Mouse (Mus musculus) kidney, adult 8-10 months (tissue): ENCODE results near the gene Mamdc2.
A peak's percentile ranks its signal among the peaks of the same experiment; 100 is the strongest.
"Not testable (repeated sequence)": the region's sequence is repeated elsewhere in the genome, so short reads cannot be mapped to it uniquely, and the experiment has no call there.

Experiments used
- DNase-seq, 2 experiments: peaks; one replicate each; pipeline ENCODE4 v3.0.0; 2022

Mamdc2 gene

DNA sequence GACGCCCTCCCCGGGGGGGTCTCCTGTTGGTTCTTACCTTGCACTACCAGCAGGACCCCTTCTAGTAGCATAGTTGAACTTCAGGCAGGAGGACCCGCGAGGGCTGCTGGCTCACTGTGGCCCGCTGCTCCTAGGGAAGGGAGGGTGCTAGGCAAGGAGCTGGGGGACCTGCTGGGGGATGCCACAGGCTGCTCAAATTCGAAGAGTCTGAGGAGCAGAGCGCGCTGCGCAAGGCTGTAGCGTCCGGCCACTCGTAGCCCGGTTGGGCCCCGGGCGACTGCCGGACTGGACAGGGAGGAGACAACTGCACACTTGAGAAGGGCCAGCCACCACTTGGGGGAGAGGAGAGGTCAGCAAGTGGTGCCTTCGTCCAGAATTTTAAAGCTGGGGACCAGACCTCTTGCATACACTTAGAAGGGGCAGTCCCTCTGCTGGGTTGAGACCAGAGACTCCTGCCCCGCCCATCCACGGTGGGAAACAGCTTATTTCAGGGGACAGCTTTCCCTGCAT is at the start of gene Mamdc2:
TSS of gene Mamdc2 (minus strand) at position 455 of the 510 bp plus-strand sequence.
- no peak for DNase-seq

DNA sequence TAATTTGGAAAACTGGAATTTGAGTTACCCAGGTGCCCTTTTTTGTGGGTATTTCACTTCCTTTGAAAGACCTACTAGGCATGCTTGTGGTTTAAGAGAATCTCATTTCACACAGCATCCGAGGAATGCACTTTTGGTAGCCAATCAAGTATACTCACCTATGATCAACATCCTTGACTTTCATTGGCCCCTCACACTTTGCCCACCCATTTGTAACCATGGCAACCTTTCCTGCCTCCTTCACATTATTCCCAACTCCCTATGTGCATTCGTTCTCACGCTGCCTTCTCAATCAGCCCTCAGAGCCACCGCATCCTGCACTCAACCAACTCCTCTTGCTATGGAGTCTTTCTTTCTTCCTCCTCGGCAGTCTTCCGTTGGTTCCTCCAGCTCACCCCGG is 49.8 kb upstream of the Mamdc2 start:
- DNase-seq = no peak

DNA sequence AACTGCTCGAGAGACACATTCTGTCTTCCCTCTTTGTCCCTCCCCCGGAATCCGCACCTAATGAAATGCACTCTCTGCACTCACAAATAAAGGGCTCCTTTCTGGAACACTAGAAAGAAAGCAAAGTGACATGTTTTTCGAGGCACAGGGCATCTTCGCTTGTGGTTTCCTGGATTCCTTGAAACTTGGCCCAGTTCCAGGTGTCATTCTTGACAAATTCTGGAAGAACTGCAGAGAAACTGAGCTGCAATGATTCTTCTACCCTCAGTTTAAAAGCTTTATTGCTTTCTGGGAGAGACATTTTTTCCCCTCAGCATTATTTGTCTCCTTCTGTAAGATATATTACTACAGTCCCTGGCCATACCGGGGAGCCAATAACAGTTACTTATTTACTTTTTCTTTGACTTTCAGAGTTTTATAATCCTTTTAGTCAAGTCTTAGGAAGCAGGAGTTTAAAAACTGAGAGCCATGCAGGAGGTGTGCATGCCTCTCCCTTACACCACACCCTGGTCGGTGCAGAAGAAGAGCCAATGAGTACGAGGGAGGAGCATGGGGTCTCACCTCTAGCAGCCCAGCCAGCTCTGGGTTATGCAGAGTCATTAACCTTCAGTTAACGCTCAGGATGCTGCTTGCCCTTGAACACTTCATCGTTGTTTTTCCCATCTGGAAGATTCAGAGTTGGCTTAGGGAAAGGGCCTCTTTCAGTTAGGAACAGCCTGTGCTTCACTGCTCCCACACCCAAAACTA is 49.1 kb upstream of the Mamdc2 start:
- no peak for DNase-seq

DNA sequence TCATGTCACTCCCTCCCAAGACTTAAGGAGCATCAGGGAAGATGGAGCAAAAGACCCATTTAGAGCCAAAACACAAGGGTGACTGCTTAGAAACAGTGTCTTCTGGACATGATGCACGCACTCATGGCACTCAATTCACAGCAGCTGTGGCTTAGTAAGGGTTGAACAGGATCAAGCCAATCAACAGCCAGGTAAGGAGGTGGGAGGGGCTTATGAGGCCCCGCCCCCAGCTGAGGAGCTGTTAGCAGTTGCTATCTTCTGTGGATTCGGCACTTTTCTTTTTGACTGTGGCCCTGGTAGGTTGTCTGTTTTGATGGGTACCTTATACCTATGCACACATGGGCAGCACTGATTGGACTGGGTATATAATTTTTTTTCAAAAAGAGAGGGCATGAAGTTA is 48.3 kb upstream of the Mamdc2 start:
- no peak for DNase-seq

DNA sequence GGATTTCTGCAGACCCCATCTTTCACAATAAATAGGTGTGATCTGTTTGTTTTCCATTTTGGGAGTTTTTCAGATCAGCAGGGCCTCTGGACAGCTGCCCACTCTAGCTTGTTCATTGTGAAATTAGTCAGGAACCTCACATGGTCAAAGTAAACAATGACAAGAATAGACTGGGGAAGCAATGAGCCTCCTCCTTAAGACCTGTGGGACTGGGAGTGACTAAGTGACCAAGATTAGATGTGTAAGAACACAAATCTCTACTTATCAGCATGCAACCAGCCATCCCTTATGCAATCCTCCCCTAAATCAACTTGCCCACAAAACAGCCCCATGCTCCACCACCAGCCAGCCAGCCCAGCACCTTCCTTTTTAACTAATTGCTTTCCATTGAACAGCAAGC is 44.4 kb upstream of the Mamdc2 start:
- no peak for DNase-seq

DNA sequence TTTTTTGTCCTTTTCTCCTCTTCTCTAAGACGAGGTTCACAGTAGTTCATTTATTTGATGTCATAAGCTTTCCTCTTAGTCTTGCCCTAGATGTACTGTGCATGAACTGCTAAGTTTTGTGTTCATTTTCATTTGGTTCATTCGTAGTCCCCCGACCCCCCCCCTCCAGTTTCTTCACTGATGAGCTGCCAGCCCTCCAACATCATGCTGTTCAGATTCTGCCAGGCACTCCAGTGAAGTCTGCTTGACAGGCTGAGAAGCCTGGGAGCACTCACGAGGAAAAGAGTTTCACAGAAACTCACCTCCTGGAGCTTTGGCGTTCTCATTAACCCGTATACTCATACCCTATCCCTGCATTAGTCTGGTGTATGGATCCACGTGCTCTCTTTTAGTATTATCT is 42.5 kb upstream of the Mamdc2 start:
- not testable (repeated sequence) for DNase-seq

DNA sequence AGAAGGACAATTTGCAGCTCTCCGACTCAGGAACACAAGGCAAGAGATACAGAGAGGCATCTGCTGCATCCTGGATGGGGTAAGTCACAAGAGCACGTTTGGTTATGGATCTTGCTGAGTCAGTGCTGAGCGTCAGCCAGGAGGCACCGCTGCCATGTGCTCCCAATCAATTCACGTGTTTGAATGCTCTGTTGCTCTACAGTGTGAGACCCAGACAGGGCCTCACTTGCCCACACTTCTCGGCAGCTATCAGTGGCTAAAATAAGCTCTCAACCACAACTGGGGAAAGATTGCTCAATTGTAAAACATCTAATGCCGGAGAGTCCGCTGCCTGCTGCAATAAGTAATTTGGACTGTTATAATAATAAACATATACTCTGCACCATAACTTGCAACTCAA is 41.5 kb upstream of the Mamdc2 start:
- DNase-seq = no peak

DNA sequence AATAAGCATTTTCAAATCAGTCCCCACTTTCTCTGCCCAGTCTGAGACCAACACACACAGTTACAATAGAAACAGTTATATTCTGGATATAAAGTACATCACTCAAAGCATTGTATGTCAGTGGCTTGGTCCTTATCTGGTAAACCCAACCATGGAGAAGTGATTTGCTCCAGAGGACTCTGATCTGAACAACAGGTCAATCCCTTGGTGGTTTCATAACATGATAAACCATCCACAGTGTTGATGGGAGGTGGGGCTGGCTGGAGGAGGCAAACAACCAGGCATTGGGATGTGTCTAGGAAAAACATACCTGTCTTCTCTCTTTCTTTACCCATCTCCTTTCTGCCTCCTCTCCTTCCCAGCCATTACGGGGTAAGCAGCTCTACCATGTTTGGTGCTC is 39.2 kb upstream of the Mamdc2 start:
- DNase-seq = no peak

DNA sequence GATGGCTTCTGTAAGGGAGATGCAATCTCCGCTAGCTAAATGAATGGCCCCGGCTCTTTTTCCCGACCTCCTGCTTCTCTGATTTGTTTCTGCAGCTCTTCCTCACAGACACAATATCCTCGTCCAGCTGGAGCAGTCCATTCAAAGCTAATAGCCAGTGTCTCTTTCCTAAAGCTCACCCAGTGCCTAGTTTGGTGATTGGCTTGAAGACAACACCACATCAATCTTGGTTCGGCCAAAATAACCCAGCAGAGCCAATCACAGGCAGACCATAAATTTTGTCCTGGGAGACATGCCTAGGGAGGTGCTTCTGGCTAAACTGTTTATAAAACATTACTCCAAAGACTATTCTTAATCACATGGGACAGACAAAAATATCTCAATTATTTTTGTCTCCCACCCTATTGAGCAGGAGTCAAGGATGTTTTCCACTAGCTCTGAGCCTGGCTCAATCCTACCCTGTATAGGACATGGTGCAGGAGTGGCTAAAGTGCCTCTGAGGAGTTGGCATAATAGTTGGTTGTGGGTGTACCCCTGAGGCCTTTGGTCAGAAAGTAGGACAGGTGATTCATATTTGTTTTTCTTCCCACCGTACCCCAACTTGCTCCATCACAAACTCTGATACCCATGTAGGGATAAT is 38.5 kb upstream of the Mamdc2 start:
- DNase-seq = no peak

DNA sequence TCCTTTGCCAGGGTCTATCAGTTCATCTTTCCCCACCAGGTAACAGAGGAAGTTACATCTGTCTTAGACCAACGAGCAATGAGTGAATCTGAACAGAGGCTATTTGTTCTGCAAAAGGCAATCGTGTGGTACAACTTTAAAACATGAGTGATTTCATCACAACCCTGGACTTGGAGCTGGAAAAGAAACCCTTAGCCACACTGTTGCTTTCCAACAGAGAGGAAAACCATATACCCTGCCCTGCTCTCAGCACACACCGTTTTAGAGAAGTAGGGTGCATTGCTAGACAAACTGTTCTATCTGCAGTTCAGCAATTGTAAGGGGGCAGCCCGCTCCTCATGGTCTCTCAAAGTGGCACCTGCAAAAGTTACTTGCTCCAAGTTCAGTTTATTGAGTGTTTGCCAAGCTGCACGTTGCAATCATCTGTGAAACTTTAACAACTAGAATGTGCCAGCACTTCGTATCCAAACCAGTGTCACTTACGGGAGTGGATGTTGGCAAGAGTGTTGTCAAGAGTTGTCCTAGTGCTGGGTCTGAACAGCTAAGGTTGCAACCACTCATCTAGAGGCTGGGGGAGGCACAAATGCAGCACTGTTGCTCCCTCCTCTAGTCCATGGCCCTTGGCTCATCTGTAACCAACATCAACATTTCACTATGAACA is 37.8 kb upstream of the Mamdc2 start:
- no peak for DNase-seq

DNA sequence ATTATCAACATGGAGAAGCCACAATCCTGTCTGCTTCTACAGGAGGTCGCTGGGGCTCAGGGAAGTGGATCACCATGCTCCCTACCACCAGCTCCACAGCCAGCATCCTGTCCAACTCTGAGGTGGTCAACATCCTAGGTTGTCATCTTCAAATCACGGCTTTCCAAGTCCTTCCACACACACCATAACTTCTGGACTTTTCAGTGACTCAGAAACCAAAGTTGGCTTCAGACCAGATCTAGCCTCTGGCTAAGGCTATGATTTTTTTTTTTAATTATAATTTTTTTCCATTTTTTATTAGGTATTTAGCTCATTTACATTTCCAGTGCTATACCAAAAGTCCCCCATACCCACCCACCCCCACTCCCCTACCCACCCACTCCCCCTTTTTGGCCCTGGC is 34.3 kb upstream of the Mamdc2 start:
- not testable (repeated sequence) for DNase-seq

DNA sequence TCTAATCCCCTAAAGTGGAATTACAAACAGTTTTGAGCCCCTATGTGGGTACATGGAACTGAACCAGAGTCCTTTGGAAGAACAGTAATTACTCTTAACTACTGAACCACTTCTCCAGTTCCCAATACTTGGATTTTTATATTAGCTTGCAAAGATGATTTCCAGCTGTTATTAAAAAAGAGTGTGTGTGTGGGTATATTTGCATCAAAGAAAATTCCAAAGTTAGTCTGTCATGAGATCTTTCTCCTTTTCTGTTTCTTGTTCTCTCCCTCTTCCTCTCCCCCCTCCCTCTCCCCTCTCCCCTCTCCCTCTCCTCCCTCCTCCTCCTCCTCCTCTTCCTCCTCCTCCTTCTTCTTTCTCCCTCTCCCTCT is 31.3 kb upstream of the Mamdc2 start:
- no peak for DNase-seq

DNA sequence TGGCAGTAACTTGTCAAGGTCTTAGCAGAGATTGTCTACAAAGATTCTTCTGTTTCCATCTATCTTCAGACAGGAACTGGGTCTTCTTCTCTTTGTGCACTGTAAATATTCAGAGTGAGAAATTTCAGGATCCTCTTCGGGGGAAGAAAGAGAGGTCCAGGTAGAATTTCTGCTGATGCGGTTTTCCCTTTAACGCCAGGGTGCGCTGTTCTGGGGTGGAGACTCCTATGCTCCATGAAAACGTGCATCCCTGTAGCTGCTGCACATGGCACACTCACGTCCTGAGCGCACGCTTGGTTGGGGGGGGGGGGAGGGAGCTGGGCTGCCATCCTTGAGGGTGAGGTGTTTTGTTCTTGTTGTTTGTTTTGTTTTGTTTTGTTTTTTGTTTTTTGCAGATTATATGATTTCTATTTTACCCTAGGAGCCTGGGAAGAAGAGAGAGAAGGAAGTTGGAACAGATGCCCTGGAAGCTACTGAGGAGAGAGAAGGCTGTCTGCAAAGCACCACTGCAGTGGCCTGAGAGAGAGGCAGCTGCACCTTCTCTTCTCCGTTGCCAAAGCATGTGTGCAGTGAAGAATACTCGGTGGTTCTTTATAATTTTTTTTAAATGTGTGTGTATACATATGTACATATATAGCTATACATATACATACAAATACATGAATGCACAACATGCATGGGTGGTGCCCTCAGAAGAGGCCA is 30.8 kb upstream of the Mamdc2 start:
- peak; percentile 4 to 24 for DNase-seq

DNA sequence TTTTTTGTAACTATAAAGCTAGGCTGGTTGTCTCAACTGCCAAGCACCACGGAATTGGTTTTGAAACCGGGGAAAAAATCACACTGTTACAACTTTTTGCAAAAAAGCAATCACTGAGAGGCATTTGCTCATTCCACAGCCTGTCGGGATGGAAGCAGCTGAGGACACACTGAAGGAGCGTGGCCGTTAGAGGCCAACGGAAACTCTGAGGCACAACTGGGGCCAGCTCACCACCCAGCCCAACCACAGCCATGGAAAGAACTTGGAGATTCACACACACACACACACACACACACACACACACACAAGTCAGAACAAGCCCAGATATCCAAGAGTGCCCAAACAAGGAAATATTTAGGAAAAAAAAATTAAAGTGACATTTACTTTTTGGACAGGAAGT is 29.6 kb upstream of the Mamdc2 start:
- no peak for DNase-seq

DNA sequence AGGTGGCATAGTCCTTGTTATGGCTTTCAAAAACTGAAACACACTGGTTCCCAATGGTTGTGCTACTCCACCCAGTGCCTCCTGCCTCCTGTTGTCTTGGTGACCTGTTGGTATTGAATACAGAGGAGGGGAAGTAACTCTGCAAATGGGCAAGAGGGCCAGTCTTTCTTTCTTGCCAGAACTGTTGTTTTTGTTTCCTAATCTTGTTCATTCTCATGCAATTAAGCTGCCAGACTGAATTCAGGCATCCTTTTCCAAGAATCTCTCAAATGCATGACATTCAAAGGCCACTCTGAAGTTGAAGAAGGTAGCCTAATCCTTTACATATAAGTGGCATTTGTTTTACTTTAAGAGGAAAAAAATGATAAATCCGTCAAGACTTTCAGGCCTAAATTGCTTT is 19.6 kb upstream of the Mamdc2 start:
- DNase-seq = no peak

DNA sequence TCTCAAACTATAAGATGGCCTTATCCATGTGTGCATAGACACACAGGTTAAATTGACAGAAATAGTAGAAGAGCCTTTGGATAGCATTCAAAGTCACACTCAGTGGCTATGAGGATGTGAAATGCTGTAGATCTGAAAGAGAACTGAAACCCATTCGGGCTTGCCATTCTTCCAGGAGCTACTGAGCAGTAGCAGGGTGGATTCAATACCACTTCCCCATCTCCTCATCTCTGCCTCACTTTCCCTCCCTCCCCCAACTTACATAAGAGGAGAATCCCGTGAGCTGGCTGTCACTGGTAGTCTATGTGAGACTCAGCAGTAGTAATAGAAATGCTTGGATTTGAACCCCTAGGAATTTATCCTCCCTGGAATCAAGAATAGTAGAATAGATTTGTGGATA is 18.8 kb upstream of the Mamdc2 start:
- no peak for DNase-seq

DNA sequence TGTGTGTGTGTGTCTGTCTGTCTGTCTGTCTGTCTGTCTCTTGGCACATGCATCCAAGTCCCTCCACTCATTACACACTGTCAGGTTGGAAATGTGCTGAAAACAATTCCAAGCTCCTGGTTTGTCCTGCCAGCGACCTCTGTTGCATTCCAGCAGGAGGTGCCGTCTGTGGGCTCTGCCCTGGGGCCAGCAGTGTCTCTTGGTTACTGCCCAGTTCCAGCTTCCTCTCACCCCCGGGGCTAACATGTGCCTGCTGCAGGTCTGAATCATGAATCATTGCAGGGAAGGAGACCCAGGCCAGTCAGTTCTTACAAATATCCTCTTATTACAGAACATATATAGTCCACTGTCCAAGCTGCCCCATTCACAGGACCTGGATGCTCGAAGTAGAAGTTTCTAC is 9.2 kb upstream of the Mamdc2 start:
- DNase-seq = no peak

DNA sequence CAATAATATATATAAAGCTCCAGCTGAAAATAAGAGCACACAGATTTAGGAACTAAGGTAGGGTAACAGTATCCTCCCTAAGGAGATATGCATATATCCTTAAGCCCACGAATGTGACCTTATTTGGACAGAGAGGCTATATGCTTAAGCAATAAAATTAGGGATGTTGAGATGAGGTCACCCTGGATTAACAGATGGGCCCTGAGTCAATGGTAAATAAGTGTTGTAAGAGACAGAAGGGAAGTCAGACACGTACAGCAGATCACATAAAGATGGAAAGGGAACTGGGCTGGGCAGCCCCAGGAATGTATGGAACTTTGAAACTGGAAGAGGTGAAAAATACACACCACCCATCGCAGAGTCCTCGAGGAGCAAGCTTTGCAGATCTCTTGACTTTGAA is 3.1 kb upstream of the Mamdc2 start:
- DNase-seq = no peak

DNA sequence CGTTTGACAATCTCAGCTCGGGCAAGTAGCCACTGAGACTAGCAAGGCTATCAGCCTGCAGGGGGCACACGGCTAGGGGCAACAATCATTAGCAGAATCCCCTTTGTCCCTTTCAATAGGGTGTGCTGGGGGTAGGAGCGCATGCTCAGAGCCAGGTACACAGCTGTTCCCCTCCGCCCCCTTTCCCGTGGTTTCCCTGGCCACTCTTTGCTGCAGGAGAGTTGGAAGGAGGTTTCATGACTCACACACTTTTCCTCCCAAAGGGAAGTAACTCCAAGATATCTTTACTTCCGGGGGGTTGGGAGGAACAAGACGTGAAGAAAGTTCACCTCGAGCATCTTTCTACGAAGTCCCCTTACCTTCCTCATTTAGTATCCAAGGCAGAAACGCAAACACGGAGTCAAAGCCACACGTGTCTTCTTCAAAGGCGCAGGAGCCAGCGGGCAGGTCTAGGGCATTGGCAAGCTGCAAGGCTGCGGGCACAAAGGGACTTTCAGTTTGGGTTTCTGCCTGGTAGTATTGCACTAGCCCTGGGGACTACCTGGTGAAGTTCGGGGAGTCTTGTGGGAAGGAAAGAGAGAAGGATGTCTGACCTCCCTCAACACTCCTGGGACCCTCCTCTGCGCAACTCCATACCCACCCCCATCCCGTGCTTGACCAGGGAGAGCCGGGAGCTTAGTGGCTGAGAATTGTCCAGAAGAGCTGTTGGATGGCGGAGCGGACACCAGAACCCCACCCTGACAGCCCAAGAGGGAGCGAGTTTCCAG is 838 bp downstream of the Mamdc2 start:
- no peak for DNase-seq

DNA sequence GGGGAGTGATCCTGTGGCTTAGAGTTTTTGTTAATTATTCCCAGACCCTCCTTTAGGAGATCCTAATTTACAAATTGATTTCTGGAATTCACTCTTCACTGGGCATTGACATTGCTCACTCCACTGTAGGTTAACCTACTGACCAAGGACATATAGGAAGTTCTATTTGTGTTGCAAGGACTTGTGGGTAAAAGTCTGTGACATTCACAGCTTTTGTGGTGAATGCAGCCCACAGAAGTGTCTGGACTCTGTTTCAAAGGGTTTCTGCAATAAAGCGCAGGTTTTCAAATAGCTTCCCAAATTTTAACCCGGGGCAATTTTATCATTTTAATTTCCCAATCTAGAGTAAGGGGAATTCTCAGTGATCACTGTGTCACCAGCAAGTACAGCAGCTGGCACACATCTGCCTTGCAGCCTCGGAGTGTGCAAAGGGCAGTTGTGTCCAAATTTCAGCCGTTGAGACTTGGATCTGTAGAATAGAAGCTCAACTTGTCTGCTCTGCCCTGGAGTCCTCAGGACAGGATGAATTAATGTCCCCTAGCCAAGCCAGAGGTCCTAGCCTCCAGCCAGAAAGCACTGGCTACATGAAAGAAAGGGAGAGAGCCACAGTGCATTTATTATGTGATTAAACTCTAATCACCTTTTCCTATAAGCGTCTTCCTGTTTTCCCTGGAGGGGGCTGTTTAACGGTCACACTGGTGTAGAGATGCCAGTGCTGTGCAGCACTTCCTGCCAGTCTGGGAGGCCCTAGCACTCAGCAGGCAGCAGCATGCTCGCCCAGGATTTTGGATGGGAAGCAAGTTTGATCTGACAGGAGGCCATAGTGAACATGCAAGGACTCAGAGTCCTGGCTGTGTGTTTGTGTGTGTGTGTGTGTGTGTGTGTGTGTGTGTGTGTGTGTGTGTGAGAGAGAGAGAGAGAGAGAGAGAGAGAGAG is 3.1 kb downstream of the Mamdc2 start:
- no peak for DNase-seq

DNA sequence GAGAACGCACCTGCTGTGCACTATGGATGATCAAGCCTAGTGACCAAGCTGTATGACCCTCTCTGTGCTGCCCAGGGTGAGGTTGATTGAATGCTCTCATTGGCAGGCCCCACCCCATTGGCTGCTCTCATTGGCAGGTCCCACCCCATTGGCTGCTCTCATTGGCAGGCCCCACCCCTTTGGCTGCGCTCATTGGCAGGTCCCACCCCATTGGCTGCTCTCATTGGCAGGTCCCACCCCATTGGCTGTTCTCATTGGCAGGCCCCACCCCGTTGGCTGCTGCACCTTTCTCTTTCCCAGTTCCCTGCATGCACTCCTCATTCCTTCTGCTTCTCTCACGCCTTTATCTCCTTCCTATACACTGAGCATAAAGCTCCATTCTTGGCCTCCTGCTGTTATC is 12.5 kb downstream of the Mamdc2 start:
- DNase-seq = no peak

DNA sequence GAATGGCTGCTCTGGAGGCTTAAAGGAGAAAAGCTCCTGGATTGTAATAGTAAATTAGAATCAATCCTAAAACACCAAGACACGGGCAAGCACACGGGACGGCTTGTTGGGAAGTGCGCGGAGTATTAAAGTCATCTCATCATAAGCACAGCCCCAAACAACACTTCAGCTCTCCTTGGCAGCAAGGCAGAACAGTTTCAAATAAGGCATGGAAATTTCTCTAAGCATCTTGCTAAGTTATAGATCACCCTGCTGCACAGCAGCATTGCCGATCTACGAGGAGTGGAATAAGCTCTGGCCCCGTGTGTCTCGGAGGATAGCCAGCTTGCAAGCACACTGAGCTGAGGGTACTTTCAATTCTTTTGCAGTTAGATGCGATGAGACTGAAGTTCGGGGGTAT is 13.8 kb downstream of the Mamdc2 start:
- no peak for DNase-seq
